7 mouse cellular contexts compared by ENCODE assay signal in genomic region chr8:47743419-47743818, GRCm38 (mm10). TPM values are rescaled to one million over a fixed set of nuclear protein-coding genes. Genes with fewer than 3 reads are reported as not detected.
DNase-seq lines count a peak whose midpoint lies in the region; ATAC-seq and TF ChIP-seq lines count a peak whose summit lies in the region.

No protein-coding gene starts in this region.

- peak; percentile 90 for TF ChIP-seq CTCF in cortical plate, adult 2 months (IDR thresholded peaks at IDR 0.05; ENCODE audit: extremely low read depth, insufficient read depth, low read length)
- peak; percentile 76; the same call in 1 of the 2 replicates for TF ChIP-seq CTCF in spleen, adult 2 months (IDR thresholded peaks at IDR 0.05; ENCODE audit: extremely low read depth, insufficient read depth, insufficient read length, insufficient replicate concordance)

- H3K27me3 ChIP-seq in midbrain, embryonic 13.5 days = peaks cover 4% of the 10 kb centered on the region; the same call in 1 of the 2 replicates
- no peaks in the 10 kb centered on the region for H3K27me3 ChIP-seq in spleen, adult 2 months (ENCODE audit: control insufficient read depth, insufficient read depth, low read length)

- no peak overlapping the region for H3K9ac ChIP-seq in midbrain, embryonic 13.5 days (replicated peaks)

- TF ChIP-seq POLR2A in cortical plate, adult 2 months (IDR thresholded peaks at IDR 0.05; ENCODE audit: extremely low read depth, insufficient read depth, low read length) = no peak
- TF ChIP-seq POLR2A in spleen, adult 2 months (IDR thresholded peaks at IDR 0.05; ENCODE audit: low read depth, low read length) = no peak

- peak; percentile 81 to 96 for DNase-seq in adrenal gland, adult (ENCODE audit: inconsistent age in 2 of 2, low spot score in 1 of 2)
- DNase-seq in gastrocnemius, postnatal 10 days = peak; percentile 88
- DNase-seq in hindlimb bud, embryonic 11.5 days (ENCODE audit: extremely low spot score, low read depth, low spot score) = peak; percentile 44
- DNase-seq in left cerebral cortex, postnatal 10 days (ENCODE audit: extremely low spot score in 1 of 2, low spot score in 2 of 2) = peak; percentile 87 to 88
- DNase-seq in spleen, adult 2 months (ENCODE audit: low read depth in 1 of 2, low spot score in 2 of 2) = peak in 1 of 2 experiments; percentile 37

- intact Hi-C loops in left cerebral cortex, postnatal 10 days (cut with DNase I) = loop anchor here (5.0 kb wide), 2 partner anchors 99 to 114 kb away; no protein-coding TSS in a partner anchor

- WGBS in midbrain, embryonic 13.5 days = 6% methylated on average over 11 of the region's 11 CpGs
- WGBS in spleen, adult 2 months = 8% methylated on average over 11 of the region's 11 CpGs

- H3K27ac ChIP-seq in cortical plate, adult 2 months (ENCODE audit: insufficient read depth, low read length) = no peak overlapping the region
- H3K27ac ChIP-seq in midbrain, embryonic 13.5 days = no peak overlapping the region
- no peak overlapping the region for H3K27ac ChIP-seq in spleen, adult 2 months (ENCODE audit: insufficient read depth, low read length)

- no peaks in the 10 kb centered on the region for H3K9me3 ChIP-seq in midbrain, embryonic 13.5 days

- 0 out of 2 replicates have a peak, but pooled peaks have one; percentile 50 for ATAC-seq in midbrain, embryonic 13.5 days

- no peaks in the 10 kb centered on the region for H3K4me1 ChIP-seq in cortical plate, adult 2 months (ENCODE audit: control insufficient read depth, insufficient read depth, low read length)
- 0 out of 2 replicates have a peak, but pooled peaks cover 3% of the 10 kb centered on the region for H3K4me1 ChIP-seq in midbrain, embryonic 13.5 days (replicated peaks)
- H3K4me1 ChIP-seq in spleen, adult 2 months (ENCODE audit: control insufficient read depth, insufficient read depth, insufficient read length) = no peaks in the 10 kb centered on the region

- H3K4me2 ChIP-seq in midbrain, embryonic 13.5 days (replicated peaks) = peak overlapping the region; percentile 29

- H3K36me3 ChIP-seq in midbrain, embryonic 13.5 days = no peaks in the 10 kb centered on the region
- H3K36me3 ChIP-seq in spleen, adult 2 months (ENCODE audit: control insufficient read depth, insufficient read depth, low read length) = no peaks in the 10 kb centered on the region

- no peak overlapping the region for H3K4me3 ChIP-seq in cortical plate, adult 2 months (ENCODE audit: insufficient read depth, low read length)
- H3K4me3 ChIP-seq in midbrain, embryonic 13.5 days (replicated peaks) = no peak overlapping the region
- H3K4me3 ChIP-seq in spleen, adult 2 months (ENCODE audit: extremely low read depth, insufficient read depth, insufficient read length) = no peak overlapping the region

RNA-seq across cellular contexts. Expression of gene Cdkn2aip, which starts 29.7 kb away (rescaled TPM):
- 11.4 and 12.4 TPM in 2 replicates for polyA plus RNA-seq in cortical plate, adult 2 months (2012; rRNA removed)
- total RNA-seq in gastrocnemius, postnatal 10 days (2021) = 1 to 10 TPM; 5.5 to 6.7 TPM
- 10 to 100 TPM; 12.6 to 13.1 TPM for total RNA-seq in left cerebral cortex, postnatal 10 days (2021)
- 44.3 and 45.7 TPM in 2 replicates for polyA plus RNA-seq in midbrain, embryonic 13.5 days (2015; fragmentation: Nextera tagmentation; extraction: Ambion mirVana)
- polyA plus RNA-seq in spleen, adult 2 months (2012; rRNA removed) = 11.2 and 21.8 TPM in 2 replicates
